Mouse (Mus musculus) cerebellum, postnatal 14 days (tissue): Measurements from ENCODE around the gene Lamc3.

Experiments
- DNase-seq, 2 experiments: peaks; one replicate each; pipeline ENCODE4 v3.0.0; 2021; ENCODE audit warnings: mixed read lengths in 2 of 2

The Lamc3 gene

GRCm38 (mm10) chr2:31887030-31887429, at the start of gene Lamc3:
TSS of gene Lamc3 (plus strand) at chr2:31887291.
- peak; percentile 27 to 60 for DNase-seq

- DNase-seq = no peak
Measured at GRCm38 (mm10) chr2:31838868-31839267, 48.2 kb upstream of the Lamc3 start.

- no peak for DNase-seq
Measured at GRCm38 (mm10) chr2:31844729-31845136, 42.4 kb upstream of the Lamc3 start.

- DNase-seq = no peak
Measured at GRCm38 (mm10) chr2:31845512-31845895, 41.6 kb upstream of the Lamc3 start.

- peak; percentile 43 to 50 for DNase-seq
Measured at GRCm38 (mm10) chr2:31845896-31846691, 41.0 kb upstream of the Lamc3 start, which contains the start of gene Fibcd1. TSS of gene Fibcd1 (minus strand) at chr2:31846005.

GRCm38 (mm10) chr2:31846692-31847660, 40.1 kb upstream of the Lamc3 start:
- DNase-seq = peak; percentile 62 to 72

- DNase-seq = peak; percentile 64 to 66
Measured at GRCm38 (mm10) chr2:31847908-31848307, 39.2 kb upstream of the Lamc3 start.

GRCm38 (mm10) chr2:31850141-31850540, 37.0 kb upstream of the Lamc3 start:
- DNase-seq = no peak

- DNase-seq = no peak
Measured at GRCm38 (mm10) chr2:31855991-31856390, 31.1 kb upstream of the Lamc3 start.

GRCm38 (mm10) chr2:31857180-31857579, 29.9 kb upstream of the Lamc3 start:
- DNase-seq = peak; percentile 46 to 69

GRCm38 (mm10) chr2:31858500-31858899, 28.6 kb upstream of the Lamc3 start:
- no peak for DNase-seq

- DNase-seq = no peak
Measured at GRCm38 (mm10) chr2:31862919-31863318, 24.2 kb upstream of the Lamc3 start.

- DNase-seq = no peak
Measured at GRCm38 (mm10) chr2:31863766-31864165, 23.3 kb upstream of the Lamc3 start.

GRCm38 (mm10) chr2:31864891-31865290, 22.2 kb upstream of the Lamc3 start:
- no peak for DNase-seq

GRCm38 (mm10) chr2:31865322-31865721, 21.8 kb upstream of the Lamc3 start:
- no peak for DNase-seq

- no peak for DNase-seq
Measured at GRCm38 (mm10) chr2:31865794-31866193, 21.3 kb upstream of the Lamc3 start.

GRCm38 (mm10) chr2:31867773-31868537, 19.1 kb upstream of the Lamc3 start:
- DNase-seq = no peak

GRCm38 (mm10) chr2:31868538-31869164, 18.4 kb upstream of the Lamc3 start:
- DNase-seq = no peak

- no peak for DNase-seq
Measured at GRCm38 (mm10) chr2:31869692-31870091, 17.4 kb upstream of the Lamc3 start.

- DNase-seq = no peak
Measured at GRCm38 (mm10) chr2:31870683-31871082, 16.4 kb upstream of the Lamc3 start.

- no peak for DNase-seq
Measured at GRCm38 (mm10) chr2:31874290-31874855, 12.7 kb upstream of the Lamc3 start.

GRCm38 (mm10) chr2:31876446-31876845, 10.6 kb upstream of the Lamc3 start:
- DNase-seq = no peak
